Mouse (Mus musculus) MEL (cell line): Measurements from ENCODE around the gene Itga10.

ENCODE experiments used
- CTCF ChIP-seq, 3 experiments: IDR thresholded peaks in 2 of 3; conservative IDR thresholded peaks in 1 of 3; 2 replicates each; pipeline ENCODE4 v1.5.1; 2011 to 2012; ENCODE audit warnings: low read length in 3 of 3, low read depth in 2 of 3, mild to moderate bottlenecking in 2 of 3, improper control_type of control experiment in 1 of 3, inconsistent platforms in 1 of 3, mixed read lengths in 1 of 3, moderate library complexity in 1 of 3; ENCODE audit not compliant: control insufficient read depth in 1 of 3, insufficient read depth in 1 of 3, poor library complexity in 1 of 3, severe bottlenecking in 1 of 3
- POLR2AphosphoS5 ChIP-seq: IDR thresholded peaks from 2 replicates; pipeline ENCODE4 v1.6.1; 2012; ENCODE audit warnings: low read depth, borderline replicate concordance, mild to moderate bottlenecking, inconsistent platforms, low read length, moderate library complexity, mixed read lengths

DNA sequence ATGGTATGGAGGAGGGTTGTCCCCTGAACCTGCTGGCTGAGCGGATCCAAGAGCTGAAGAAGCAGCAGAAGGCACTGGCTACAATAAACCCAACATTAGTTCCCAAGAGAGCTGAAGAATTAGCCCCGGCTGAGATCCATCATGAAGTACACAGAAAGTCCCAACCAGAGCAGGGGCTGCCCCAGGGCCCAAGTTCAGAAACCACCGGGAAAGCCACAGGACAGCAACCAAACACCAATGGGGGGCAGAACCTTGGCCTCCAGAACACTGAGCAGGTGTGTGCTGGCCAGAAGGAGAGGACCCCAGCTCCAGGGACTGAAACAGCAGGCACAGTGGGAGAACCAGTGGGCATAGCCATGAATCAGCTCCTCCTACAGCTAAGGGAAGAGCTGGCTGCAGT, 38.1 kb downstream of the Itga10 start:
- TF ChIP-seq CTCF (IDR thresholded peaks at IDR 0.05 in 2 of 3, conservative IDR thresholded peaks at IDR 0.05 in 1 of 3; ENCODE audit: control insufficient read depth in 1 of 3, insufficient read depth in 1 of 3, low read depth in 2 of 3, low read length in 3 of 3, poor library complexity in 1 of 3, severe bottlenecking in 1 of 3) = no peak
- no peak for TF ChIP-seq POLR2AphosphoS5
